8 mouse cellular contexts compared by ENCODE assay signal in genomic region chr8:111299821-111300568, GRCm38 (mm10). TPM values are rescaled to one million over a fixed set of nuclear protein-coding genes. Genes with fewer than 3 reads are reported as not detected.
DNase-seq lines count a peak whose midpoint lies in the region; ATAC-seq lines count a peak whose summit lies in the region.

TSS of gene Rfwd3 (minus strand) at chr8:111300222.

- H3K36me3 ChIP-seq in intestine, embryonic 14.5 days (ENCODE audit: control insufficient read depth, insufficient read depth, low read length), result peaks cover 18% of the 10 kb centered on the region

- intact Hi-C loops in left cerebral cortex, postnatal 14 days (cut with DNase I), result no loop called here

- peaks cover 13% of the 10 kb centered on the region; the same call in 1 of the 2 replicates for H3K4me1 ChIP-seq in intestine, embryonic 14.5 days (replicated peaks; ENCODE audit: control insufficient read depth, insufficient read depth, low read length)

- WGBS in intestine, embryonic 14.5 days, result 0% methylated on average over 66 of the region's 67 CpGs

- H3K4me2 ChIP-seq in intestine, embryonic 14.5 days (ENCODE audit: low read length), result peak within 1 kb of the TSS; percentile 69

- H3K27ac ChIP-seq in intestine, embryonic 14.5 days (ENCODE audit: low read depth), result peak within 1 kb of the TSS; percentile 87

- DNase-seq in adrenal gland, adult 18-20 months (ENCODE audit: low spot score in 2 of 2), result peak; percentile 89 to 92
- peak; percentile 97 for DNase-seq in embryo, embryonic 11 days
- peak; percentile 98 for DNase-seq in gastrocnemius, postnatal 25 days
- peak; percentile 93 for DNase-seq in intestine, embryonic 14.5 days (ENCODE audit: low spot score)
- DNase-seq in left cerebral cortex, postnatal 14 days (ENCODE audit: low spot score in 2 of 2), result peak; percentile 99
- peak; percentile 99 for DNase-seq in mesoderm, embryonic 11.5 days (ENCODE audit: low read depth, low spot score)
- peak; percentile 98 for DNase-seq in right cerebral cortex, postnatal 36 days (ENCODE audit: low spot score in 2 of 2)
- DNase-seq in yolk sac, embryonic 10.5 days (ENCODE audit: low spot score), result peak; percentile 98

- peak; percentile 99 for ATAC-seq in intestine, embryonic 14.5 days (replicated peaks; ENCODE audit: low FRiP score, low TSS enrichment, low read depth)

- H3K9ac ChIP-seq in intestine, embryonic 14.5 days (ENCODE audit: low read length), result peak within 1 kb of the TSS; percentile 88

- no peaks in the 10 kb centered on the region for H3K9me3 ChIP-seq in intestine, embryonic 14.5 days (ENCODE audit: control insufficient read depth, low read length)

- peak within 1 kb of the TSS; percentile 97 for H3K4me3 ChIP-seq in intestine, embryonic 14.5 days (ENCODE audit: low read depth, low read length)

- H3K27me3 ChIP-seq in intestine, embryonic 14.5 days (replicated peaks; ENCODE audit: control insufficient read depth, insufficient read depth, low read length), result no peaks in the 10 kb centered on the region

RNA-seq across cellular contexts. Expression of gene Rfwd3, which starts in this region (rescaled TPM):
- total RNA-seq in adrenal gland, adult 18-20 months (2021), result 10 to 100 TPM; 30.8 to 54.7 TPM
- total RNA-seq in gastrocnemius, postnatal 25 days (2021), result 1 to 10 TPM; 4.3 to 4.4 TPM
- 61.0 and 66.5 TPM in 2 replicates for polyA plus RNA-seq in intestine, embryonic 14.5 days (2014; fragmentation: Nextera tagmentation; extraction: Ambion mirVana)
- 10 to 100 TPM; 18.2 TPM for total RNA-seq in left cerebral cortex, postnatal 14 days (2021)

Comparison
In these comparisons a context has a peak if more than half of its experiments do, and no peak if none do; other contexts are left out.
1. Peak in every context shown above with its lines: DNase-seq, ATAC-seq, H3K4me3 ChIP-seq and H3K27ac ChIP-seq.